Mouse (Mus musculus): ENCODE measurements around the gene Bloc1s3. TPM values are rescaled to one million over a fixed set of nuclear protein-coding genes. Genes with fewer than 3 reads are reported as not detected.

Bloc1s3 gene
- polyA plus RNA-seq (2014; fragmentation: Nextera tagmentation; extraction: Ambion mirVana): 2.0 and 2.7 TPM in 2 replicates

DNA sequence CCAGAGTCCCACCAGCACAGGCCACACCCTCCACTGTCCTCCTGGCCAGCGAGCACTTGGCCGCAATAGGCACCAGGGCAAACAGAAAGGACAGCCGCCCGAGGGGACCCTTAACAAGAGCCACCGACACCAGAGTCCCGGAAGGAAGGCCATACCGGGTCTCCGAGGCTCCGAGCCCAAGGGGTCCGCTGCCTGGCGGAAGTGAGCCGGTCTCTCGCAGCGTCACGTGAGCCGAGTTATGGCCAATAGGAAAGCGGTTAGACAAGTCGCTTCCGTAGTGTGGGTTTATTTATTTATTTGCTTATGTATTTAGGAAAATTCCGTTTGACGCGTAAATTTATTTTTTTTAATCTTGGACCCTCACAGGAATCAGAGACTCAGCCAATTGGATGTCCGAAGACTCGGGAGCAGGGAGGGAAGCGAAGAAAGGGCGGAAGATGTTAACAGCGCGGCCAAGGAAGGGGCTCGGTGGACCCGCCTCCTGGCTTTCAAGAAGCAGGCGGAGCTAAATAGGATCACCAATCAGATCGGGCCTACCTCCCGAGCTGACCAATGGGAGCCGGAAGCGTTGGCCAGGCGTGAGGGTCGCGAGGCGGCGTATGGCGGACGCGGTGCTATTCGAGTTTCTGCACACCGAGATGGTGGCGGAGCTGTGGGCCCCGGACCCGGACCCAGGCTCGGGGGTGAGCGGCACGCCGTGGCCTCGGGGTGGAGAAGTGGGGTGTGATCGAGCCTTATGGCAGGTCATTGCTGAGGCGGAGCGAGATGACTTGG, at the start of gene Bloc1s3, which contains the start of gene Trappc6a:
Bloc1s3 (minus strand) TSS at position 218 of the 774 bp plus-strand sequence.
Trappc6a (plus strand) TSS at position 246 of the 774 bp plus-strand sequence.
- Histone ChIP-seq H3K27ac (ENCODE audit: low read depth, low read length) (peak within 1 kb of the TSS; percentile 68), H3K36me3 (ENCODE audit: control insufficient read depth, insufficient read depth, low read length) (no peaks in the 10 kb centered on the region), H3K9ac (ENCODE audit: low read length) (peak within 1 kb of the TSS; percentile 88), H3K4me3 (ENCODE audit: low read depth, low read length) (peak within 1 kb of the TSS; percentile 81), H3K9me3 (ENCODE audit: control insufficient read depth, low read length) (no peaks in the 10 kb centered on the region), H3K27me3 (ENCODE audit: control insufficient read depth, insufficient read depth, low read length) (no peaks in the 10 kb centered on the region), H3K4me2 (ENCODE audit: low read depth) (peak within 1 kb of the TSS; percentile 97), H3K4me1 (ENCODE audit: control insufficient read depth, insufficient read depth, low read length) (peaks cover 10% of the 10 kb centered on the region)
- DNase-seq (ENCODE audit: low spot score): peak; percentile 93
- under 1% methylated on average over 56 of the region's 56 CpGs for WGBS
- peak; percentile 94 for ATAC-seq (ENCODE audit: insufficient read depth, low FRiP score, low TSS enrichment)

- ATAC-seq (ENCODE audit: insufficient read depth, low FRiP score, low TSS enrichment): no peak
- WGBS: 100% methylated on average over 2 of the region's 2 CpGs
- no peak for DNase-seq (ENCODE audit: low spot score)
- no peaks in the 10 kb centered on the region for H3K9me3 ChIP-seq (ENCODE audit: control insufficient read depth, low read length)
- H3K4me3 ChIP-seq (ENCODE audit: low read depth, low read length): no peak overlapping the region
- no peaks in the 10 kb centered on the region; the same call in 1 of the 2 replicates for H3K36me3 ChIP-seq (ENCODE audit: control insufficient read depth, insufficient read depth, low read length)
- no peak overlapping the region for H3K4me2 ChIP-seq (ENCODE audit: low read depth)
- peaks cover 27% of the 10 kb centered on the region for H3K4me1 ChIP-seq (ENCODE audit: control insufficient read depth, insufficient read depth, low read length)
- no peak overlapping the region for H3K9ac ChIP-seq (ENCODE audit: low read length)
- no peak overlapping the region for H3K27ac ChIP-seq (ENCODE audit: low read depth, low read length)
- no peaks in the 10 kb centered on the region for H3K27me3 ChIP-seq (ENCODE audit: control insufficient read depth, insufficient read depth, low read length)
Measured at GRCm38 (mm10) chr7:19557086-19557485, 48.9 kb upstream of the Bloc1s3 start.

DNA sequence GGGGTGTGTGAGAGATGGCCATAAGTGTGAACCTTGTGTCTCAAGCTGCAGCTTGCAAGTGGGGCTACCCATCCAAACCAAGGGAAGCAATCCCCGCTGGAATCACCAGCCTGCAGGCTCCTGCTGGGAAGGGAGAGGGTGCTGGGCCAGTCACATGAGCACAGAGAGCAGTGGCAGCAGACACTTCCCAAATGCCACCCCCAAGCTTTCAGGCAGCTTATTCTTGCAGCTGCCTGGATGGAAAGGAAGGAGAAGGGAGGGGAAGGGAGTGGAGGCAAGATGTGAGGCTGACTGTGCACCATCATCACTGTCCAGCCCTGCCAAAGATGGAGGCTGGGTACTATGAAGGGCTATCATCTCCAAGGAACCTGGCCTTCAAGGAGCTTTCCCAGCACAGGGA, 46.0 kb upstream of the Bloc1s3 start:
- H3K4me1 ChIP-seq (ENCODE audit: control insufficient read depth, insufficient read depth, low read length): peaks cover 10% of the 10 kb centered on the region
- H3K27ac ChIP-seq (ENCODE audit: low read depth, low read length): no peak overlapping the region
- H3K27me3 ChIP-seq (ENCODE audit: control insufficient read depth, insufficient read depth, low read length): no peaks in the 10 kb centered on the region
- H3K4me2 ChIP-seq (ENCODE audit: low read depth): no peak overlapping the region
- H3K4me3 ChIP-seq (ENCODE audit: low read depth, low read length): no peak overlapping the region
- no peaks in the 10 kb centered on the region; the same call in 1 of the 2 replicates for H3K36me3 ChIP-seq (ENCODE audit: control insufficient read depth, insufficient read depth, low read length)
- no peaks in the 10 kb centered on the region for H3K9me3 ChIP-seq (ENCODE audit: control insufficient read depth, low read length)
- WGBS: 73% methylated on average over 1 of the region's 1 CpGs
- no peak for DNase-seq (ENCODE audit: low spot score)
- no peak overlapping the region for H3K9ac ChIP-seq (ENCODE audit: low read length)
- no peak for ATAC-seq (ENCODE audit: insufficient read depth, low FRiP score, low TSS enrichment)

DNA sequence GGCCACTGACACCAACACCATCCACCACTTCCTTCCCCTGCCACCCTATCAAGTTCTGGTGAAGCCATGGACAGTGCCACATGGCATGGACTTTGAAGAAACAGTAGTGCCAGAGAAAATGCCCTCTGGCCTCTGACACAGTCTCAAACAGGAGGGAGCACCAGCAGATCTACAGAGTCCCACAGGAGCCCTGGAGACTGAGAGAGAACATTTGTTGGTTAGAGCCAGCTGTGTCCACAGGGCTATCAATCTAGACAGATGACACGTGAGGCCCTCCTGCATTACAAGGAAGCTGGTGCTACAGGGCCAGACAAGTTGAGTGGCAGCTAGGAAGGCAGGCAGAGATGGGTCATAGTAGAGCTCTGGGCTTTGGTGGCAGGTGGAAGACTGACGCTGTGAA, 44.3 kb upstream of the Bloc1s3 start:
- ATAC-seq (ENCODE audit: insufficient read depth, low FRiP score, low TSS enrichment): no peak
- H3K36me3 ChIP-seq (ENCODE audit: control insufficient read depth, insufficient read depth, low read length): no peaks in the 10 kb centered on the region; the same call in 1 of the 2 replicates

DNA sequence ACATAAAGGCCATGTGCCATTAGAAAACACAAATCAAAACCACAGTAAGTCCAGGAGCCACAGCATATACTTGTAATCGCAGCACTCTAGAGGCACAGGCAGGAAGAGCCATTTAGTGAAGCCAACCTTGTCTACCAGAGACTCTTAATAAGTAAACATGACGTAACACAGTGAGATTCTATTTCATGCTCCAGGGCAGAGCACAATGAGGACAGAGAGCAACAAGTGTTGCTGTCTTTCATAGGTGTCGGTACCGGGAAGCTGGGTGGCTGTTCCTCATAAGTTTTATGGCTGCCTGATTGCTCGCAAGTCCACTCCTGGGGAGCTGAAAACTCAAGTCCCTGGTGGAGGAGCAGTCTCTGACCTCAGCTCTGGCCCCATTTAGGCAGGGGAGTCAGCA, 43.5 kb upstream of the Bloc1s3 start:
- Histone ChIP-seq H3K4me2 (ENCODE audit: low read depth) (no peak overlapping the region), H3K4me3 (ENCODE audit: low read depth, low read length) (no peak overlapping the region), H3K36me3 (ENCODE audit: control insufficient read depth, insufficient read depth, low read length) (no peaks in the 10 kb centered on the region; the same call in 1 of the 2 replicates), H3K9ac (ENCODE audit: low read length) (no peak overlapping the region), H3K4me1 (ENCODE audit: control insufficient read depth, insufficient read depth, low read length) (peaks cover 4% of the 10 kb centered on the region; the same call in 1 of the 2 replicates), H3K9me3 (ENCODE audit: control insufficient read depth, low read length) (no peaks in the 10 kb centered on the region), H3K27me3 (ENCODE audit: control insufficient read depth, insufficient read depth, low read length) (no peaks in the 10 kb centered on the region), H3K27ac (ENCODE audit: low read depth, low read length) (no peak overlapping the region)
- ATAC-seq (ENCODE audit: insufficient read depth, low FRiP score, low TSS enrichment) (no peak), DNase-seq (ENCODE audit: low spot score) (no peak)
- 75% methylated on average over 5 of the region's 5 CpGs for WGBS

More for the DNA sequence above, 44.3 kb upstream of the Bloc1s3 start:
- H3K27ac ChIP-seq (ENCODE audit: low read depth, low read length): no peak overlapping the region
- DNase-seq (ENCODE audit: low spot score): no peak
- no peak overlapping the region for H3K4me2 ChIP-seq (ENCODE audit: low read depth)
- WGBS: 52% methylated on average over 2 of the region's 2 CpGs
- no peak overlapping the region for H3K4me3 ChIP-seq (ENCODE audit: low read depth, low read length)
- peaks cover 4% of the 10 kb centered on the region; the same call in 1 of the 2 replicates for H3K4me1 ChIP-seq (ENCODE audit: control insufficient read depth, insufficient read depth, low read length)
- H3K9ac ChIP-seq (ENCODE audit: low read length): no peak overlapping the region
- H3K27me3 ChIP-seq (ENCODE audit: control insufficient read depth, insufficient read depth, low read length): no peaks in the 10 kb centered on the region
- H3K9me3 ChIP-seq (ENCODE audit: control insufficient read depth, low read length): no peaks in the 10 kb centered on the region

DNA sequence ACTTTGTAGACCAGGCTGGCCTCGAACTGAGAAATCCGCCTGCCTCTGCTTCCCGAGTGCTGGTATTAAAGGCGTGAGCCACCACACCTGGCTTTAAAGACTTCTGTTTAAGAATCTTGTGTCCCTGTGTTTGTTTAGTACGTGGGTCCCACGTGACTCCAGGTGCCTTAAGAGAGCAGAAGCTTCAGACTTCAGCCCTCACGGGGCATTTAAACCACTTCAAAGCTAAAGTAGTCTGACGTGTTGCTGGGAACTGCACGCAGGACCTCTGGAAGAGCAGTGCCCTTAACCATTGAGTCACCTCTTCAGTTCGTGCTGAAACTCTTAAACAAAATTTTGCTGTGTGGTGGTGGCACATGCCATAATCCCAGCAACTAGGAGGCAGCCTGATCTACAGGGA, 41.2 kb upstream of the Bloc1s3 start:
- Histone ChIP-seq H3K27ac (ENCODE audit: low read depth, low read length) (no peak overlapping the region), H3K9me3 (ENCODE audit: control insufficient read depth, low read length) (no peaks in the 10 kb centered on the region), H3K4me1 (ENCODE audit: control insufficient read depth, insufficient read depth, low read length) (peaks cover 4% of the 10 kb centered on the region; the same call in 1 of the 2 replicates), H3K4me2 (ENCODE audit: low read depth) (no peak overlapping the region), H3K36me3 (ENCODE audit: control insufficient read depth, insufficient read depth, low read length) (no peaks in the 10 kb centered on the region; the same call in 1 of the 2 replicates), H3K9ac (ENCODE audit: low read length) (no peak overlapping the region), H3K27me3 (ENCODE audit: control insufficient read depth, insufficient read depth, low read length) (no peaks in the 10 kb centered on the region), H3K4me3 (ENCODE audit: low read depth, low read length) (no peak overlapping the region)
- no peak for DNase-seq (ENCODE audit: low spot score)
- no peak for ATAC-seq (ENCODE audit: insufficient read depth, low FRiP score, low TSS enrichment)
- 90% methylated on average over 10 of the region's 10 CpGs for WGBS

DNA sequence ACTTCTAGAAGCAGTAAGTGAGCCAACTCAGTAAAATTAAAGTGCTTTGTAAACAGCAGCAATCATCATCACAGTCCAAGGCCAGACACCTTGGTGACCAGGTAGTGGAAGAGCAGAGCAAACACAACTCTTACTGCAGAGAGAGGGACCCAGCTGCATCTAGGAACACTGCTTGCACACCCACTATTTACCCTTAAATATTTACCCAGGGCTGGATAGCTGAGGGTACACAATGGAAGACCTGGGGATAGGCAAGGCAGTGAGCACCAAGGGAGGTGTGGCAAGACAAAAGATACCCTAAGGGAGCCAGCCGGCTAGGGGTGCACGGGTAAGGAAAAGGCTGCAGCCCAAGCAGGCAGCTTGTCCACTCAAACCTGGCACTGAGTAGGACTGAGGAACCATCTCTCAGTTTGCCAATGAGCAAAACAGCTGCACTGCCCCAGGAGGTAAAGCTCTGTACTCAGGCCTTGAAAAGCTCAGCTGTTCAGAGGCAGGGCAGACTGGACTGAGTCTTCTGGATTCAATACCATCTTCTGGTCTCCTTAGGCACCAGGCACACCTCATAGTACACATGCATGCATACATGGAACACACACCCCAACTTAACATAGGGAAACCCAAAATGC, 39.3 kb upstream of the Bloc1s3 start:
- WGBS: 73% methylated on average over 2 of the region's 2 CpGs
- no peak for DNase-seq (ENCODE audit: low spot score)
- Histone ChIP-seq H3K4me1 (ENCODE audit: control insufficient read depth, insufficient read depth, low read length) (peaks cover 2% of the 10 kb centered on the region), H3K36me3 (ENCODE audit: control insufficient read depth, insufficient read depth, low read length) (no peaks in the 10 kb centered on the region; the same call in 1 of the 2 replicates), H3K27me3 (ENCODE audit: control insufficient read depth, insufficient read depth, low read length) (no peaks in the 10 kb centered on the region), H3K27ac (ENCODE audit: low read depth, low read length) (no peak overlapping the region), H3K4me3 (ENCODE audit: low read depth, low read length) (no peak overlapping the region), H3K4me2 (ENCODE audit: low read depth) (no peak overlapping the region), H3K9ac (ENCODE audit: low read length) (no peak overlapping the region), H3K9me3 (ENCODE audit: control insufficient read depth, low read length) (no peaks in the 10 kb centered on the region)
- ATAC-seq (ENCODE audit: insufficient read depth, low FRiP score, low TSS enrichment): no peak

DNA sequence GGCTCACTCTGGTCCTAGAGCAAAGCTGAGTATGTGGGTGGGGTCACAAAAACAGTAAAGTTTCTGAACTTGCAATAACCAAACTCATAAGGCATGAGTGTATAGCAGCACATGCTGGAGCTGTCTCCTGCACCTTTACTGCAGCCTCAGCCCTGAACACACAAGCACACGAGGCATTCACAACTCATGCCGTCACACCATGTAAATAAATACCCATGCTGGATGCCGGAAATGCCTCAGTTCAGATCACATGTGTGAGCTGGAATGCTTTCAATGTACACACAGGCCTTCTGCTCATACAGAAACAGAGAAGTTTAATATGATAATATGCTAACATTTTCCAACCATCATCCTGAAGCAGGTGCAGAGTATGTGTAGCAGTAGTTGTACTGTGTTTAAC, 37.8 kb upstream of the Bloc1s3 start:
- 71% methylated on average over 3 of the region's 3 CpGs for WGBS
- Histone ChIP-seq H3K4me2 (ENCODE audit: low read depth) (no peak overlapping the region), H3K9ac (ENCODE audit: low read length) (no peak overlapping the region), H3K4me3 (ENCODE audit: low read depth, low read length) (no peak overlapping the region), H3K9me3 (ENCODE audit: control insufficient read depth, low read length) (no peaks in the 10 kb centered on the region), H3K36me3 (ENCODE audit: control insufficient read depth, insufficient read depth, low read length) (no peaks in the 10 kb centered on the region; the same call in 1 of the 2 replicates), H3K27ac (ENCODE audit: low read depth, low read length) (no peak overlapping the region), H3K27me3 (ENCODE audit: control insufficient read depth, insufficient read depth, low read length) (no peaks in the 10 kb centered on the region), H3K4me1 (ENCODE audit: control insufficient read depth, insufficient read depth, low read length) (no peaks in the 10 kb centered on the region; the same call in none of the 2 replicates)
- ATAC-seq (ENCODE audit: insufficient read depth, low FRiP score, low TSS enrichment): no peak
- DNase-seq (ENCODE audit: low spot score): no peak

Measured in neural tube, embryonic 11.5 days (tissue).